15 mouse cellular contexts compared by ENCODE assay signal in genomic region chr5:97090034-97090784, GRCm38 (mm10). TPM values are rescaled to one million over a fixed set of nuclear protein-coding genes. Genes with fewer than 3 reads are reported as not detected.
DNase-seq lines count a peak whose midpoint lies in the region; ATAC-seq and TF ChIP-seq lines count a peak whose summit lies in the region.
"Had no signal": no experiment of that assay in that cellular context is flagged by ENCODE, and none has a peak within 500 bp of the region (broad histone marks: within the 10 kb centered on the region; RNA-seq: fewer than 3 reads in every experiment).

No protein-coding gene starts in this region.

- peak overlapping the region; percentile 56; the same call in 1 of the 2 replicates for H3K27ac ChIP-seq in kidney, embryonic 15.5 days
- H3K27ac ChIP-seq: liver, embryonic 15.5 days; stomach, embryonic 15.5 days had no signal

- no peaks in the 10 kb centered on the region for H3K9me3 ChIP-seq in E14TG2a.4 (ENCODE audit: low read length)
- H3K9me3 ChIP-seq in kidney, embryonic 15.5 days (replicated peaks) = no peaks in the 10 kb centered on the region
- H3K9me3 ChIP-seq: liver, embryonic 15.5 days; stomach, embryonic 15.5 days had no signal

- peak; percentile 22 for DNase-seq in kidney, adult 11 months
- DNase-seq in kidney, postnatal 4 days = no peak
- DNase-seq in lung, postnatal 14 days = peak; percentile 25
- no peak for DNase-seq in layer of hippocampus, postnatal 25 days (ENCODE audit: extremely low spot score in 1 of 2, low spot score in 1 of 2)
- DNase-seq in layer of hippocampus, adult 9-11 months = no peak
- no peak for DNase-seq in embryo, embryonic 10.5 days (ENCODE audit: low spot score)
- DNase-seq: adrenal gland, postnatal 25 days; cerebellum, postnatal 25 days; heart, postnatal 4 days; right cerebral cortex, adult 18-20 months had no signal

- peak overlapping the region; percentile 26; the same call in 1 of the 2 replicates for H3K4me3 ChIP-seq in E14TG2a.4 (replicated peaks; ENCODE audit: low read length)
- no peak overlapping the region for H3K4me3 ChIP-seq in kidney, embryonic 15.5 days (replicated peaks)
- H3K4me3 ChIP-seq: erythroblast, embryonic 14.5 days; liver, embryonic 15.5 days; stomach, embryonic 15.5 days had no signal

- TF ChIP-seq CTCF in E14TG2a.4 (conservative IDR thresholded peaks at IDR 0.05; ENCODE audit: low read length) = no peak

- ATAC-seq in kidney, embryonic 15.5 days (replicated peaks; ENCODE audit: low FRiP score) = peak; percentile 33; the same call in 1 of the 2 replicates

- WGBS in kidney, embryonic 15.5 days = 62% methylated on average over 6 of the region's 6 CpGs

- H3K4me2 ChIP-seq in kidney, embryonic 15.5 days = no peak overlapping the region
- H3K4me2 ChIP-seq: liver, embryonic 15.5 days; stomach, embryonic 15.5 days had no signal

- no peak overlapping the region for H3K9ac ChIP-seq in kidney, embryonic 15.5 days
- H3K9ac ChIP-seq: liver, embryonic 15.5 days; stomach, embryonic 15.5 days had no signal

- H3K27me3 ChIP-seq in E14TG2a.4 (ENCODE audit: insufficient read depth, low read length) = 0 out of 2 replicates have a peak, but pooled peaks cover 3% of the 10 kb centered on the region
- H3K27me3 ChIP-seq in kidney, embryonic 15.5 days = no peaks in the 10 kb centered on the region
- H3K27me3 ChIP-seq: liver, embryonic 15.5 days; stomach, embryonic 15.5 days had no signal

- 0 out of 2 replicates have a peak, but pooled peaks cover 4% of the 10 kb centered on the region for H3K36me3 ChIP-seq in E14TG2a.4 (ENCODE audit: insufficient read depth, low read length)
- H3K36me3 ChIP-seq in kidney, embryonic 15.5 days = peaks cover 34% of the 10 kb centered on the region

- H3K4me1 ChIP-seq in E14TG2a.4 (replicated peaks; ENCODE audit: low read depth, low read length) = peaks cover 50% of the 10 kb centered on the region
- peaks cover 5% of the 10 kb centered on the region; the same call in 1 of the 2 replicates for H3K4me1 ChIP-seq in kidney, embryonic 15.5 days
- H3K4me1 ChIP-seq: liver, embryonic 15.5 days; stomach, embryonic 15.5 days had no signal

RNA-seq across cellular contexts. Expression of gene Paqr3, which starts 21.2 kb away (rescaled TPM):
- polyA plus RNA-seq in kidney, embryonic 15.5 days (2015; fragmentation: Nextera tagmentation; extraction: Ambion mirVana) = 3.8 and 3.9 TPM in 2 replicates
- total RNA-seq in layer of hippocampus, postnatal 25 days (2021) = 10 to 100 TPM; 29.4 to 33.2 TPM

Comparison
In these comparisons a context has a peak if more than half of its experiments do, and no peak if none do; other contexts are left out.
1. DNase-seq: peak in kidney, adult 11 months (single experiment) and lung, postnatal 14 days (single experiment); none in kidney, postnatal 4 days (0 of 2), layer of hippocampus, postnatal 25 days (0 of 2), layer of hippocampus, adult 9-11 months (single experiment) and embryo, embryonic 10.5 days (single experiment).